Mouse (Mus musculus) adrenal gland (tissue): Measurements from ENCODE around the gene Slc38a11.

Experiments used
- intact Hi-C: fragments of 180-260 bp; cut with DNase I; formaldehyde crosslinking; loops from one replicate; pipeline ENCODE4 v1.15.1; 2025
- long read RNA-seq, 2 experiments: library from polyadenylated mRNA; unstranded; transcript quantifications; one replicate each; pipeline ENCODE4 v2.0.0; 2020; ENCODE audit warnings: borderline replicate concordance in 1 of 2; ENCODE audit not compliant: insufficient replicate concordance in 1 of 2

The Slc38a11 gene
- long read RNA-seq, experiment 1, partial matches to known transcripts: 2 of 5 reads
- long read RNA-seq, experiment 1, other reads (novel, unspliced or antisense): 1 of 5 reads
- long read RNA-seq, experiment 2, transcript Slc38a11-206 (12 exons, 1,241 nt): minor isoform, 5 of 32 reads
- long read RNA-seq, experiment 2, transcript Slc38a11-201 (12 exons, 1,606 nt): major isoform, 10 of 32 reads
- long read RNA-seq, experiment 2, partial matches to known transcripts: 7 of 32 reads
- long read RNA-seq, experiment 2, other reads (novel, unspliced or antisense): 9 of 32 reads

- intact Hi-C loops: no loop called here
These were observed at the start of gene Slc38a11 for GRCm38 (mm10) chr2:65363828-65364497. Gene Slc38a11, minus strand, starts transcription at chr2:65364034.

GRCm38 (mm10) chr2:65407110-65407509 lies 43.3 kb upstream of the Slc38a11 start:
- intact Hi-C loops: no loop called here

GRCm38 (mm10) chr2:65405407-65405806 lies 41.6 kb upstream of the Slc38a11 start:
- intact Hi-C loops: no loop called here

GRCm38 (mm10) chr2:65402001-65402400 lies 38.2 kb upstream of the Slc38a11 start:
- intact Hi-C loops: no loop called here

GRCm38 (mm10) chr2:65399938-65400337 lies 36.1 kb upstream of the Slc38a11 start:
- intact Hi-C loops: loop anchor here (5.0 to 10.0 kb wide), 3 partner anchors 167 to 645 kb away; partner anchors contain the start of gene Scn3a

- intact Hi-C loops: loop anchor here (5.0 to 10.0 kb wide), 3 partner anchors 171 to 649 kb away; partner anchors contain the start of gene Scn3a
These were observed 32.3 kb upstream of the Slc38a11 start for GRCm38 (mm10) chr2:65396128-65396527.

- intact Hi-C loops: loop anchor here (10.0 kb wide), 1 partner anchor 652 kb away; no protein-coding TSS in a partner anchor
These were observed 29.2 kb upstream of the Slc38a11 start for GRCm38 (mm10) chr2:65393061-65393460.

- intact Hi-C loops: loop anchor here (10.0 kb wide), 1 partner anchor 653 kb away; no protein-coding TSS in a partner anchor
These were observed 27.5 kb upstream of the Slc38a11 start for GRCm38 (mm10) chr2:65391322-65391721.

GRCm38 (mm10) chr2:65384815-65385214 lies 21.0 kb upstream of the Slc38a11 start:
- intact Hi-C loops: no loop called here

- intact Hi-C loops: no loop called here
These were observed 18.7 kb upstream of the Slc38a11 start for GRCm38 (mm10) chr2:65382485-65382884.

- intact Hi-C loops: no loop called here
These were observed 14.6 kb upstream of the Slc38a11 start for GRCm38 (mm10) chr2:65378425-65378824.

- intact Hi-C loops: no loop called here
These were observed 10.6 kb upstream of the Slc38a11 start for GRCm38 (mm10) chr2:65374410-65374809.

- intact Hi-C loops: no loop called here
These were observed 9.2 kb upstream of the Slc38a11 start for GRCm38 (mm10) chr2:65373076-65373475.

- intact Hi-C loops: no loop called here
These were observed 2.9 kb downstream of the Slc38a11 start for GRCm38 (mm10) chr2:65360736-65361475.

GRCm38 (mm10) chr2:65347367-65347766 lies 16.5 kb downstream of the Slc38a11 start:
- intact Hi-C loops: loop anchor here (10.0 kb wide), 1 partner anchor 373 kb away; no protein-coding TSS in a partner anchor

- intact Hi-C loops: loop anchor here (10.0 kb wide), 1 partner anchor 372 kb away; no protein-coding TSS in a partner anchor
These were observed 16.9 kb downstream of the Slc38a11 start for GRCm38 (mm10) chr2:65346915-65347314.

- intact Hi-C loops: loop anchor here (10.0 kb wide), 1 partner anchor 371 kb away; no protein-coding TSS in a partner anchor
These were observed 17.8 kb downstream of the Slc38a11 start for GRCm38 (mm10) chr2:65346037-65346436.

GRCm38 (mm10) chr2:65342057-65342456 lies 21.8 kb downstream of the Slc38a11 start:
- intact Hi-C loops: loop anchor here (10.0 kb wide), 1 partner anchor 367 kb away; no protein-coding TSS in a partner anchor

GRCm38 (mm10) chr2:65340839-65341238 lies 23.0 kb downstream of the Slc38a11 start:
- intact Hi-C loops: loop anchor here (10.0 kb wide), 1 partner anchor 366 kb away; no protein-coding TSS in a partner anchor

- intact Hi-C loops: loop anchor here (2.0 to 5.0 kb wide), 2 partner anchors 193 to 315 kb away; partner anchors contain the start of gene Grb14
These were observed 26.3 kb downstream of the Slc38a11 start for GRCm38 (mm10) chr2:65337378-65338140.
